Mouse (Mus musculus): ENCODE data around the gene Tnfrsf1a. TPM values are rescaled to one million over a fixed set of nuclear protein-coding genes. Genes with fewer than 3 reads are reported as not detected.

Tnfrsf1a gene
- total RNA-seq, 2 experiments from 2014 or later: 63.4 to 70.7 TPM

DNA sequence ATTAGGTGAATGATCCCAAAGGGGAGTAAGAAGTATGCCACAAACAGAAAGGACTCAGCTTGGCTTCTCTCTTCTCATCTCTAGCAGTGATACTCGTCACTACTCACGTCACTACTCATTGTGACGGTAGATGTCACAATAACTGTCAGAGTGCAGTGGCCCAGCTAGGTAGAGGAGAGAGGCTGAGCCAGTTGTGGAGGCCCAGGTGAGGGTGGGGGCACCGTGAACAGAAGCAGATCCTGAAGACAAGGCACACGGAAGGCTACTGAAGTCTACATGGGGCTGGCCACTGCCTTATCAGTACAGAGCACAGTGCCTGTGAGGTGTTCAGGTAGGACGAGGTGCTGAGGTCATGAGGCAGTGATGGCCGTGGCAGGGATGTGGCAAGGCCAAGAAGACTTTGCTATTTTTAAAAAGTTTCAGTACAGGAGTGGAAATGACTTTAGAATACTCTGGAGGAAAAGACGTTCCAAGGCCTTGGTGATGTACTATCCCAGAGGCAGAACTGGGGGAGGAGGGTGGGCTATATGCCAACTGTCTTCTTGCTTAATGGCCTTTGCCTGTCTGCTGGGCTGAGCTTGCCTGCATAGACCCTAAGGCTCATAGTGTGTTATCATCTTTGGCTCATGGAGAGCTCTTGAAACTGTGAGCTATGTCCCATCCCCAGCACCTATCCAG is 2.3 kb downstream of the Tnfrsf1a start:
- intact Hi-C loops (cut with DNase I): loop anchor here (2.0 kb wide), 1 partner anchor 39 kb away; the partner anchor contains the start of gene Ltbr
- peak; percentile 58 to 64 for DNase-seq

GRCm38 (mm10) chr6:125352046-125352384 is 2.9 kb downstream of the Tnfrsf1a start:
- intact Hi-C loops (cut with DNase I): no loop called here
- no peak for DNase-seq

GRCm38 (mm10) chr6:125352811-125353210 is 3.6 kb downstream of the Tnfrsf1a start:
- no peak for DNase-seq
- intact Hi-C loops (cut with DNase I): no loop called here

GRCm38 (mm10) chr6:125353221-125353620 is 4.1 kb downstream of the Tnfrsf1a start:
- intact Hi-C loops (cut with DNase I): no loop called here
- DNase-seq: no peak

- no peak for DNase-seq
- intact Hi-C loops (cut with DNase I): no loop called here
Measured at GRCm38 (mm10) chr6:125353655-125354054, 4.5 kb downstream of the Tnfrsf1a start.

- DNase-seq: peak; percentile 73 to 75
- intact Hi-C loops (cut with DNase I): no loop called here
Measured at GRCm38 (mm10) chr6:125354352-125355151, 5.4 kb downstream of the Tnfrsf1a start.

GRCm38 (mm10) chr6:125355197-125355741 is 6.1 kb downstream of the Tnfrsf1a start:
- DNase-seq: no peak
- intact Hi-C loops (cut with DNase I): no loop called here

DNA sequence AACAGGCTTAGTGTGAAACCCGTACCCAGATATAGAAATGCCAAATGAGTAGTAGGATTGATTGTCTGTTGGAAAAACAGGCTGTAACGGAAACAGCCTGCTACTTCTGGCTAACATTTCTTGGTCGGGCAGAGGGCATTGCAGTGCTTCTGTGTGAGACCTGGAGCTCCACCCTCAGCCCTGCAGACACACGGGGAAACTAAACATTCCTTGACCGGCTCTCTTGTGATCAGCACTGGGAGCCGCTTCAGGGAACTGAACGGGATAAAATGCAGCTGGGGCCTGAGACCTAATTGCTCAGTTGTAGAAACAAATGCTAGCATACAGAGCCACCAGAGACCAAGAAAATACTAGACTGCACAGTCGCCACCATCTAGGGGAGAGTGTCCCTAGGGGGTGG is 7.1 kb downstream of the Tnfrsf1a start:
- DNase-seq: no peak
- intact Hi-C loops (cut with DNase I): no loop called here

DNA sequence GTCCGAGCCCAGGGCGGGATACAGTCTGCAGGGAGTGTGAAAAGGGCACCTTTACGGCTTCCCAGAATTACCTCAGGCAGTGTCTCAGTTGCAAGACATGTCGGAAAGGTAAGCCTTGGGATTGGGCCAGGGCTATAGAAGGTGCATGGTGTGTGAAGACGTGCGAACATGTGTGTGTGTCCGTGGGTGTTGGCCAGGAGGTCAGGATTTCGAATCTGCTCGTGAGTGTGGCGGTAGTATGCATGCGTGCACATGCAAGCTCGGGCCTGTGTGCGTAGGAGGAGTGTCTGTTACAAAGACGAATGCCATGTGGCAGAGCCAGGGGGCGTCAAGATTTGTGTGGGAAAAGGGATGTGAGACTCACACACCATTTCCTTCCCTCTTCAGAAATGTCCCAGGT is 8.2 kb downstream of the Tnfrsf1a start:
- intact Hi-C loops (cut with DNase I): no loop called here
- no peak for DNase-seq

DNA sequence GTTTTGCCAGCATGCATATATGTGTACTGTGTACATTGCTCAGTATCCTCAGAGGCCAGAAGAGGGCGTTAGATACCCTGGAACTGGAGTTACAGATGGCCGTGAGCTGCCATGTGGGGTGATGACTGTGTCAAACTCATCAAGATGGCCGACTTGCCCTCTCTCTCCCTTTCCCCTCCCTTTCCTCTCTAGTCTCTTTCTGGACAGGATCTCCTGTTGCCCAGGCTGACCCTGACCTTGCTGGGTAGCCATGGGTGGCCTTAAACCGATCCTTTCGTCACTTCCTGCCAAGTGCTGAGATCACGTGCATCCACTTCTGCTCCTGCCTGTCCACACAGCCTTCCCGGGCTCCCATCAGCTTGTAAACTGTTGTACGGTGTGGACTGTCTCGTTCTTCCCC is 10.8 kb downstream of the Tnfrsf1a start:
- DNase-seq: no peak
- intact Hi-C loops (cut with DNase I): loop anchor here (5.0 kb wide), 1 partner anchor 143 kb away; the partner anchor contains the start of gene Vamp1

DNA sequence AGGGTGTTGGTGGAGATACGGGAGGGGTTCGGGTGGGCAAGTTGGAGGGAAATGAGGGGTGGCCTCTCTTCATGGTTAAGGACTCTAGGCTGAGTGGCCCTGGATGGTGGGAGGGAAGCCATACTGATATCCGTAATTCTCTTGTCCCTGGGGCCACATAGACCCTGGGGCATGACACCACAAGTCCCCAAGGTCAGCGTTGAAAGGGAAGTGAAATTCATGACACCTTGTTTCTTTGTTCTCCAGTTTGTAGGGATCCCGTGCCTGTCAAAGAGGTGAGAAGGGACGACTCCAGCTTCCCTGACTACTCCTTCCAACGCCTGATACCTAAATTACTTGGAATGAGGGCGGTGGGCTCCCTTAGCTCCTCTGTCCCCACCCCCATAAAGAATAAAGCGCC is 11.7 kb downstream of the Tnfrsf1a start:
- DNase-seq: no peak
- intact Hi-C loops (cut with DNase I): loop anchor here (5.0 kb wide), 1 partner anchor 144 kb away; the partner anchor contains the start of gene Vamp1

- intact Hi-C loops (cut with DNase I): loop anchor here (2.0 to 5.0 kb wide), 2 partner anchors 31 to 144 kb away; partner anchors contain the start of gene Vamp1
- peak; percentile 50 to 56 for DNase-seq
Measured at GRCm38 (mm10) chr6:125361467-125362291, 12.5 kb downstream of the Tnfrsf1a start.

DNA sequence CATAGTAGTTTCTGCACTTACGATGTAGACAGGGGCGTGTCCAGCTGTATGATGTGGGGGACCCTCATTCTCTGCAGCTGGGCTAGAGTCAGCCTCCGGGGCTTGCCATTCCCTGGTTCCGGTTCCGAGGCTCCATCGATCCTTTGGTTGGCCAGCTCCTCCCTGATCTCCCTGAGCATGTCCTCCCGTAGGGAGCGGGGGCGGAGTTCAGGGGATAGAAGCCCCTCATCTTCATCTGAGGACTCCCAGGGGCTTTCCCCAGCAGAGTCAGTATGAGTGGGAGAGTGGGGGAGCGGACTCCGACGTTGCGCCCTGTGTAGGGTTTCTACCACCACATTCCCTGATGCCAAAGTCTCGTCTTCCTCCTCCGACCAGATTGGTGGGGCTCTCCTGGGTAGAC is 13.9 kb downstream of the Tnfrsf1a start:
- DNase-seq: no peak
- intact Hi-C loops (cut with DNase I): loop anchor here (2.0 to 5.0 kb wide), 2 partner anchors 32 to 146 kb away; partner anchors contain the start of gene Vamp1

- intact Hi-C loops (cut with DNase I): loop anchor here (2.0 to 5.0 kb wide), 2 partner anchors 33 to 146 kb away; partner anchors contain the start of gene Vamp1
- DNase-seq: no peak
Measured at GRCm38 (mm10) chr6:125363451-125364242, 14.5 kb downstream of the Tnfrsf1a start.

- intact Hi-C loops (cut with DNase I): loop anchor here (5.0 kb wide), 1 partner anchor 147 kb away; the partner anchor contains the start of gene Vamp1
- DNase-seq: no peak
Measured at GRCm38 (mm10) chr6:125364448-125364847, 15.3 kb downstream of the Tnfrsf1a start.

- intact Hi-C loops (cut with DNase I): no loop called here
- DNase-seq: no peak
Measured at GRCm38 (mm10) chr6:125365522-125365921, 16.4 kb downstream of the Tnfrsf1a start.

- intact Hi-C loops (cut with DNase I): no loop called here
- no peak for DNase-seq
Measured at GRCm38 (mm10) chr6:125366133-125366532, 17.0 kb downstream of the Tnfrsf1a start.

- intact Hi-C loops (cut with DNase I): loop anchor here (1.0 kb wide), 1 partner anchor 93 kb away; no protein-coding TSS in a partner anchor
- DNase-seq: no peak
Measured at GRCm38 (mm10) chr6:125367758-125368371, 18.7 kb downstream of the Tnfrsf1a start.

DNA sequence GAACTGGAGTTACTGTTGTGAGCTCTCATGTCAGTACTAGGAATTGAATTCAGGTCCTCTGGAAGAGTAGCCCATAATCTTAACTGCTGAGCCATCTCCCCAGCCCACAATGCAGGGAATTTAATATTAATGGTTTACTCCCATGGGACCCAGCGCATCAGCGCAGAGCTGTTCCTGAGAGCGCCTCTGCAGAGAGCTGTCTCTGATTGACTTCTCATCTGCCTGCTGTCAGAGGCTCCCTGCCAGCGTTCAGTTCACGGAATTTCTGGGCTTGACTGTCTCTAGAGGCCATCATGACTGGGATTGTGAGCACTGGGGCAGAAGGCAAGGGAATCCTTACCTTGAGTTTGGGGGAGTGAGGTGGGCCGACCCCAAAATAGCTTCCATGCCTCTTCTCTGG is 27.9 kb downstream of the Tnfrsf1a start:
- DNase-seq: no peak
- intact Hi-C loops (cut with DNase I): no loop called here

Data from heart, postnatal 14 days (tissue).